In the genomic region with DNA sequence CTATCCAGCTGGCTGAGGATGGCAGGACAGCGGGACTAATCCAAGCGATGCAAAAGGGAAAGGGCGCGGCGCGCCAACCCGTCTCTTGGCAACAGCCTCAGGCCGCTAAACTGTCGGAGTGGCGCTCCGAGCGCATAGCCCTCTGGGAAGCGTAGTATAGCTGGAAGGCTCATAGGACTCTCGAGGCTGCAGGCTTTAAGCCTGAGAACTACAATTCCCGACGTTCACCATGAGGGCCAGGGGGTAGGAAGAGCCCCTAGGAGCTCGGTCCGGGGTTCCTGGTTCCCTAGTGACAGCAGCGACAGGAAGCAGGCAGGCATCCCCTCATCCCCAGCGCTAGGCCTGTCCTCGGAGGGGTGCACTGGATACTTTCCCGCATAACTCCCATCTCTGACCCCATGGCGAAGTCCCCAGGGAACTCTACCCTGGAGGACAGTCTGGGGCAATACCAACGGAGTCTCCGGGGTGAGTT, we compare ENCODE assay signal across 8 mouse cellular contexts. TPM values are rescaled to one million over a fixed set of nuclear protein-coding genes. Genes with fewer than 3 reads are reported as not detected.
DNase-seq lines count a peak whose midpoint lies in the region; ATAC-seq and TF ChIP-seq lines count a peak whose summit lies in the region.

A gene (plus strand): TSS at position 70 of the 472 bp plus-strand sequence.

- peak within 1 kb of the TSS; percentile 87 for H3K27ac ChIP-seq in cortical plate, adult 2 months (ENCODE audit: insufficient read depth, low read length)

- TF ChIP-seq POLR2A in cortical plate, adult 2 months (IDR thresholded peaks at IDR 0.05; ENCODE audit: extremely low read depth, insufficient read depth, low read length) = peak; percentile 86

- TF ChIP-seq CTCF in cortical plate, adult 2 months (IDR thresholded peaks at IDR 0.05; ENCODE audit: extremely low read depth, insufficient read depth, low read length) = no peak

- peak; percentile 89 to 95 for DNase-seq in gastrocnemius, adult 8-10 months (ENCODE audit: low spot score in 2 of 2)
- DNase-seq in induced T-regulatory cell, adult 2 months (ENCODE audit: low read depth) = peak; percentile 96
- peak; percentile 93 to 97 for DNase-seq in left cerebral cortex, adult 9 months (ENCODE audit: low spot score in 2 of 2)
- DNase-seq in right cerebral cortex, postnatal 14 days = peak; percentile 93
- peak; percentile 87 to 94 for DNase-seq in urinary bladder, postnatal 36 days (ENCODE audit: low spot score in 2 of 2)

- peaks cover 6% of the 10 kb centered on the region for H3K4me1 ChIP-seq in cortical plate, adult 2 months (ENCODE audit: control insufficient read depth, insufficient read depth, low read length)

- peak; percentile 97 for ATAC-seq in activated CD4-positive, CD25-positive, alpha-beta regulatory T cell, adult 4 months
- ATAC-seq in megakaryocyte progenitor cell, adult 5-6 weeks (replicated peaks; ENCODE audit: poor library complexity) = peak; percentile 76

- peak within 1 kb of the TSS; percentile 70 for H3K4me3 ChIP-seq in cortical plate, adult 2 months (ENCODE audit: insufficient read depth, low read length)

RNA-seq across cellular contexts. Expression of the gene that starts here (rescaled TPM):
- 10 to 100 TPM; 22.7 to 23.9 TPM for polyA plus RNA-seq in activated CD4-positive, CD25-positive, alpha-beta regulatory T cell, adult 4 months (2017; shearing (Covaris generic))
- 20.7 and 21.6 TPM in 2 replicates for polyA plus RNA-seq in cortical plate, adult 2 months (2012; rRNA removed)
- 1 to 10 TPM; 4.7 to 8.8 (median 6.4) TPM for total RNA-seq in gastrocnemius, adult 8-10 months (2022)
- 9.4 and 12.8 TPM in 2 replicates for total RNA-seq in megakaryocyte progenitor cell, adult 5-6 weeks (2015)
- 23.2 and 25.4 TPM in 2 replicates for total RNA-seq in megakaryocyte progenitor cell, adult 5-6 weeks (2017)

Comparison
In these comparisons a context has a peak if more than half of its experiments do, and no peak if none do; other contexts are left out.
1. Peak in every context shown above with its lines: DNase-seq, ATAC-seq, H3K4me3 ChIP-seq and H3K27ac ChIP-seq.